Mouse (Mus musculus): ENCODE measurements around the gene Bcl2l11. TPM values are rescaled to one million over a fixed set of nuclear protein-coding genes. Genes with fewer than 3 reads are reported as not detected.
"Not testable (repeated sequence)": the region's sequence is repeated elsewhere in the genome, so short reads cannot be mapped to it uniquely, and the experiment has no call there.

The Bcl2l11 gene
- polyA plus RNA-seq, 1 experiment from 2014 or later, result 11.8 TPM

DNA sequence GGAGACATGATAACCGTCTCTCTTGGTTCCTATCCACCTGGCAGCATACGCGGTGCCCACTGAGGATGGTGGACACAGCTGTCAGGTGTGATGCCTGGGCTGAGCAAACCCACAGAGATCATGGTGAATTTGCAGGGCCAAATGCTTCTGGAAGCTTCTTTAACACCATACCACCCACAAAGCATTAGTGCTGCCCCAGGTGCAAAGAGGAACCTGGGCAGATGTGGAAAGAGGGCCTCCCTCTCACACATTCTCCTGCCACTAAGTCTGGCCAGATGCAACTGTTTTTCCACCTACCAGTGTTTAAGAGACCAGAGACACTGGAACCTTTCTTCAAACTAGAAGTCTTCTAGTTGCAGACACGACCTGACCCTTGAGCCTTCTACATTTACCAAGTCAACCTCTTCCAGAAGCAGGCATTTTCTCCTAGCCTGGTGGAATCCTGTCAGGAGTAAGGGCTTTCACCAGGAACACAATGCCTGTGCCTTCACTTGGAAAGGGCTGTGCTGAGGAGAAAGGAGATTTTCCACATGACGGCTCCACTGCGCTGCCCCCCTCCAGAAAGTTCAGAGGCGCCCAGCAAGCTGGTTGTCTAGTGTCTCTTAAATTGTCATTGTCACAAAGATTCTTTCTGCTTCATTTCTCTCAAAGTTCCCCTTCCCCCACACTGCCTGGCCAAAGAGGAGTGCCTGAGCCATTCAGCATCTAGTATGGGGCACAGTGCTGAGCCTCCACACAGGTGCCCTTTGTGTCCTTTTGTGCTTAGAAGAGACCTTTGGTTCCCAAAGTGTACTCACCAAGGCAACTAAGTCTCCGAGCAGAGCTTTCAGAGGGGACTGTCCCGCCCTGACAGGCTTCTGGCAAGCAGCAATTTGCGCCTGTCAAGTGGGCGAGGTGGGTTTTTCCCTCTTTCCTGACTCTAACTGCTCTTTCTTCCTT lies 34.1 kb upstream of the Bcl2l11 start:
- H3K9ac ChIP-seq (replicated peaks), result no peak overlapping the region
- ATAC-seq (replicated peaks), result no peak
- 40% methylated on average over 11 of the region's 11 CpGs for WGBS
- H3K27me3 ChIP-seq, result no peaks in the 10 kb centered on the region
- no peaks in the 10 kb centered on the region for H3K9me3 ChIP-seq
- no peaks in the 10 kb centered on the region for H3K36me3 ChIP-seq
- H3K4me3 ChIP-seq, result no peak overlapping the region
- 0 out of 2 replicates have a peak, but pooled peaks cover 4% of the 10 kb centered on the region for H3K4me1 ChIP-seq
- no peak overlapping the region for H3K27ac ChIP-seq (replicated peaks)
- H3K4me2 ChIP-seq (replicated peaks), result no peak overlapping the region

GRCm38 (mm10) chr2:128092451-128092850 lies 33.4 kb upstream of the Bcl2l11 start:
- Histone ChIP-seq H3K4me1 (0 out of 2 replicates have a peak, but pooled peaks cover 4% of the 10 kb centered on the region), H3K27ac (replicated peaks) (no peak overlapping the region), H3K27me3 (no peaks in the 10 kb centered on the region), H3K9me3 (no peaks in the 10 kb centered on the region), H3K36me3 (no peaks in the 10 kb centered on the region), H3K4me3 (no peak overlapping the region), H3K4me2 (replicated peaks) (no peak overlapping the region), H3K9ac (replicated peaks) (no peak overlapping the region)
- ATAC-seq (replicated peaks), result no peak
- 67% methylated on average over 2 of the region's 2 CpGs for WGBS

DNA sequence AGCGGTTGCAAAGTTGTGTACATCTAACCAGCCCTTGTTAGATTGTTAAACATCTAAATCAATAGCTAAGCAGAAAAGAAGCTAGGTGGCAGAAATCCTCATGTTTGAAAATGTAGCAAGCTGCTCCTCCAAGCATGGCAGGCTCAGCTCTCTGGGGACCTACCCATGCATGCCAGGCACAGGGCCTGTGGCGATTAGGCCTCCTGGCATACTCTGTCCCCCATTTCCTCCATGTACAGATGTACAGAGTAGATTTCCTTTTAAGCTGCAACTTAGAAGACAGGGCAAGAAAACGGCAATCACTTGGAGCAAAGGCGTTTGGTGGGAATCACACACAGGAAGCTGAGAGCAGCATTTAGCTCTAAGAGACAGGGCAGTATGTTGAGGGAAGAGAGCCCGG lies 31.6 kb upstream of the Bcl2l11 start:
- Histone ChIP-seq H3K4me1 (0 out of 2 replicates have a peak, but pooled peaks cover 4% of the 10 kb centered on the region), H3K4me2 (replicated peaks) (no peak overlapping the region), H3K36me3 (no peaks in the 10 kb centered on the region)

DNA sequence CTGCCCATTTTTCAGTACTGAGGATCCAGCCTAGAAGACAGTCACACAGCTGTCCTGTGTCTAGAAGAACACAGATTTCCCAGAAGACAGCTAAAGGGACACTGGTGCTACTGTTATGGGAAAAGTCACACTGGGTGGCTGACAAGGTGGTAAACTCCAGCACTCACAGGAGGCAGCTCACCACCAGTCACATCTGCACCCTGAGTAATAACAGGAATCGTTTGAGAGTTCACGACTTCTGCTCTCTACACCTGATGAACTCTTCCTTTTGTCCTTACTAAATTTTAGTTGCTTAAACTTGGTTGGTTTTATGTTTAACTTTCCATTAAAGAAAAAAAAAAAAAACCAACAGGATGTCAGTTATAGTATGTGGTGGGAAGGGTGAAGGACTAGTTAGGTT lies 31.2 kb upstream of the Bcl2l11 start:
- Histone ChIP-seq H3K4me1 (0 out of 2 replicates have a peak, but pooled peaks cover 4% of the 10 kb centered on the region), H3K9ac (replicated peaks) (no peak overlapping the region), H3K27ac (replicated peaks) (no peak overlapping the region), H3K27me3 (no peaks in the 10 kb centered on the region), H3K4me2 (replicated peaks) (no peak overlapping the region), H3K9me3 (no peaks in the 10 kb centered on the region), H3K4me3 (no peak overlapping the region), H3K36me3 (no peaks in the 10 kb centered on the region)
- no peak for ATAC-seq (replicated peaks)
- WGBS, result 92% methylated on average over 2 of the region's 2 CpGs

More for the DNA sequence above, 31.6 kb upstream of the Bcl2l11 start:
- WGBS, result 88% methylated on average over 5 of the region's 5 CpGs
- Histone ChIP-seq H3K9me3 (no peaks in the 10 kb centered on the region), H3K27ac (replicated peaks) (no peak overlapping the region), H3K9ac (replicated peaks) (no peak overlapping the region), H3K27me3 (no peaks in the 10 kb centered on the region), H3K4me3 (no peak overlapping the region)
- ATAC-seq (replicated peaks), result no peak

GRCm38 (mm10) chr2:128095270-128095669 lies 30.6 kb upstream of the Bcl2l11 start:
- Histone ChIP-seq H3K27me3 (no peaks in the 10 kb centered on the region), H3K4me2 (replicated peaks) (no peak overlapping the region), H3K9me3 (no peaks in the 10 kb centered on the region), H3K4me3 (no peak overlapping the region), H3K27ac (replicated peaks) (no peak overlapping the region), H3K9ac (replicated peaks) (no peak overlapping the region), H3K36me3 (no peaks in the 10 kb centered on the region), H3K4me1 (0 out of 2 replicates have a peak, but pooled peaks cover 4% of the 10 kb centered on the region)
- ATAC-seq (replicated peaks), result no peak
- whole genome bisulfite sequencing, result 26% methylated on average over 1 of the region's 1 CpGs

- ATAC-seq (replicated peaks), result no peak
- 0 out of 2 replicates have a peak, but pooled peaks cover 4% of the 10 kb centered on the region for H3K4me1 ChIP-seq
- H3K27ac ChIP-seq (replicated peaks), result no peak overlapping the region
- H3K36me3 ChIP-seq, result no peaks in the 10 kb centered on the region
- no peaks in the 10 kb centered on the region for H3K27me3 ChIP-seq
- no peaks in the 10 kb centered on the region for H3K9me3 ChIP-seq
- no peak overlapping the region for H3K4me2 ChIP-seq (replicated peaks)
- 85% methylated on average over 1 of the region's 1 CpGs for WGBS
- no peak overlapping the region for H3K4me3 ChIP-seq
- H3K9ac ChIP-seq (replicated peaks), result no peak overlapping the region
Observed at GRCm38 (mm10) chr2:128096070-128096469, 29.8 kb upstream of the Bcl2l11 start.

- ATAC-seq (replicated peaks); H3K27ac ChIP-seq (replicated peaks); H3K4me1 ChIP-seq; H3K27me3 ChIP-seq; H3K4me2 ChIP-seq (replicated peaks); H3K4me3 ChIP-seq; H3K9ac ChIP-seq (replicated peaks); H3K36me3 ChIP-seq; H3K9me3 ChIP-seq: not testable (repeated sequence)
- 82% methylated on average over 5 of the region's 5 CpGs for WGBS
Observed at GRCm38 (mm10) chr2:128098118-128098517, 27.7 kb upstream of the Bcl2l11 start.

DNA sequence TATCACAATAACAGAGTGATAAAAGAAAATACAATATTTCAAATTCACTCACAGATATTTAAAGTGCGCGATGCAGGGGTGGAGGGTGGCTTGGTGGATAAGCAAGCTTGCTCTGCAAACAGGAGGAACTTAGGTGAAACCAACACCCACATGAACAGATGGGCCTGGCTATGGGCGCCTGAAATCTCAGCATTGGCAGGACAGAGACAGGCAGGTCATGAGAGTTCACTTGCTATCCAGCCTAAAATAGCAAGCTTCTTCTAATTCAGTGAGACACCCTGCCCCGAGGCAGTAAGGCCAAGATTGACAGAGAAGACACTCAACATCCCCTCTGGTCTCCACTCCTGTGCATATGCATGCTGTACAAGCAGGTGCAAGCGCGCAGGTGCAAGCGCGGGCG lies 23.8 kb upstream of the Bcl2l11 start:
- Histone ChIP-seq H3K4me2 (replicated peaks) (no peak overlapping the region), H3K9me3 (no peaks in the 10 kb centered on the region), H3K27me3 (no peaks in the 10 kb centered on the region), H3K4me1 (no peaks in the 10 kb centered on the region), H3K4me3 (no peak overlapping the region), H3K9ac (replicated peaks) (no peak overlapping the region), H3K27ac (replicated peaks) (no peak overlapping the region), H3K36me3 (no peaks in the 10 kb centered on the region)
- ATAC-seq (replicated peaks), result no peak
- WGBS, result 92% methylated on average over 9 of the region's 9 CpGs

- H3K4me3 ChIP-seq, result no peak overlapping the region
- no peak overlapping the region for H3K9ac ChIP-seq (replicated peaks)
- H3K4me2 ChIP-seq (replicated peaks), result no peak overlapping the region
- H3K27me3 ChIP-seq, result no peaks in the 10 kb centered on the region
- ATAC-seq (replicated peaks), result no peak
- no peaks in the 10 kb centered on the region for H3K9me3 ChIP-seq
- WGBS, result 89% methylated on average over 5 of the region's 5 CpGs
- no peaks in the 10 kb centered on the region for H3K4me1 ChIP-seq
- no peak overlapping the region for H3K27ac ChIP-seq (replicated peaks)
- H3K36me3 ChIP-seq, result no peaks in the 10 kb centered on the region
Observed at GRCm38 (mm10) chr2:128104815-128105214, 21.0 kb upstream of the Bcl2l11 start.

DNA sequence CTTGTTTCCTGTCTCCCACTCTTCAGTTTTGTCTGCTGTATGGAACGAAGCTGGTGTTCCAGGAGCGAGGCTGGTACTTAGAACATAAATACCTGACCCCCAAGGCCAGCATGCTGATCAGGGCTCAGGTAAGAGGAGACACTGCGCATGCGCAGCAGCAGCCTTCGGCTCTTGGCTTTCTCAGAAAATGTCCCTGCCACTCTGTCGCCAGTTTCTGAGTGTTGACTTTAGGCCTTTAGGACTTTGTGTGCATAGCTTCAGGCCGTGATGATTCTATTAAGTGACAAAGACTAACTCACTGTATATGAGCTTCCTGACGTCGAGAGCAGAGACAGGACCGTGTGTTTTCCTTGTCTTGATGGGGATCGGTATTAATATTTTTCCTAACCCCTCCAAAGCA lies 20.2 kb upstream of the Bcl2l11 start:
- WGBS, result 88% methylated on average over 11 of the region's 11 CpGs
- H3K27ac ChIP-seq (replicated peaks), result no peak overlapping the region
- H3K9me3 ChIP-seq, result no peaks in the 10 kb centered on the region
- no peaks in the 10 kb centered on the region for H3K4me1 ChIP-seq
- H3K9ac ChIP-seq (replicated peaks), result no peak overlapping the region
- ATAC-seq (replicated peaks), result no peak
- no peaks in the 10 kb centered on the region for H3K27me3 ChIP-seq
- no peak overlapping the region for H3K4me2 ChIP-seq (replicated peaks)
- H3K36me3 ChIP-seq, result no peaks in the 10 kb centered on the region
- no peak overlapping the region for H3K4me3 ChIP-seq

DNA sequence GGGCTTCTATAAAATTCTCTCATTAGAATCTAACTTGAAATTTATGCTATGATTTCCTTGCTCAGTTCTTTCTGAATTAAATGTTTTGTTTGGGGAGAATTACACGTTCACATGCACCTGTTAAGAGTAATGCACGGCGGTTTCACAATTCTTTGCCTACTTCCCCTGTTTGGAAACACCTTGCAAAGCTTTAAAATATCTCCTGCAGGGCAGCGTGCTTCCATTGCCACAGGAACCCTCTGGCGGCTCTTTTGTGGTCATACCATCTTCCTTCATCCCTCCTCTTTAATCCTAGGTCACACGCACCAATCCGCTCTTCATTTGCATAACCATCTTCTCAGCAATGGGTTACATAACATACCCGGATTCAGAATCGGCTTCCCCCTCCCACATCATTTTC lies 14.3 kb upstream of the Bcl2l11 start:
- no peaks in the 10 kb centered on the region for H3K27me3 ChIP-seq
- no peaks in the 10 kb centered on the region for H3K36me3 ChIP-seq
- H3K4me1 ChIP-seq, result no peaks in the 10 kb centered on the region
- 64% methylated on average over 9 of the region's 9 CpGs for WGBS
- no peak overlapping the region for H3K27ac ChIP-seq (replicated peaks)
- no peak for ATAC-seq (replicated peaks)
- no peak overlapping the region for H3K4me3 ChIP-seq
- no peak overlapping the region for H3K4me2 ChIP-seq (replicated peaks)
- H3K9me3 ChIP-seq, result no peaks in the 10 kb centered on the region
- no peak overlapping the region for H3K9ac ChIP-seq (replicated peaks)

DNA sequence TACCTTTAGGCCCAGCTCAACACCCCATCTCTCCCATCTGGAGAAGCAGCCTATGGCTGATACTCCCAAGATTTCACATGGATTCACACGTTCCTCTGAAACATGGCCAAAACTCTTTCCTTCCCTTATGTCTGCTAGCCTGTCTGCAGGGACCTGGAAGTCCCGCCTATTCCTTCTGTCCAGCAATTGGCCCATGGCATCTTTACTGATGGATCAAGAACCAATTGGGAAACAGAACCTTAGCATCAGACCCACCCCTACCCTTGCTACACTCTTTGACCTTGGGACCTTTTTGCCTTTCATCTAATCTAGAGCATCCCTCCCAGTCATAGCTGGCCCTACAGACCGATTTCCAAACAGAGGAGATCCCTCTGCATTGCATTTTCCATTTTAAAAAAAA lies 11.2 kb upstream of the Bcl2l11 start:
- WGBS, result 82% methylated on average over 3 of the region's 3 CpGs
- no peak for ATAC-seq (replicated peaks)
- Histone ChIP-seq H3K4me2 (replicated peaks) (no peak overlapping the region), H3K27me3 (no peaks in the 10 kb centered on the region), H3K27ac (replicated peaks) (no peak overlapping the region), H3K9ac (replicated peaks) (no peak overlapping the region), H3K4me1 (no peaks in the 10 kb centered on the region), H3K36me3 (no peaks in the 10 kb centered on the region), H3K4me3 (no peak overlapping the region), H3K9me3 (no peaks in the 10 kb centered on the region)
